Mouse (Mus musculus): ENCODE results near the gene Foxp1. TPM values are rescaled to one million over a fixed set of nuclear protein-coding genes. Genes with fewer than 3 reads are reported as not detected.

The Foxp1 gene
- polyA plus RNA-seq, 1 experiment from 2014 or later: 65.4 TPM

- WGBS: 74% methylated on average over 2 of the region's 2 CpGs
- Histone ChIP-seq H3K27ac (replicated peaks; ENCODE audit: low read depth, low read length) (no peak overlapping the region), H3K4me1 (ENCODE audit: control insufficient read depth, insufficient read depth, low read length) (peaks cover 6% of the 10 kb centered on the region; the same call in 1 of the 2 replicates)
These were observed 335.1 kb downstream of the Foxp1 start for GRCm38 (mm10) chr6:99187415-99187814.

GRCm38 (mm10) chr6:99186569-99186968, 336.0 kb downstream of the Foxp1 start:
- no peak for ATAC-seq (ENCODE audit: insufficient number of reproducible peaks, low FRiP score, low TSS enrichment, low read depth)
- H3K27ac ChIP-seq (replicated peaks; ENCODE audit: low read depth, low read length): no peak overlapping the region
- no peak for DNase-seq (ENCODE audit: low spot score)
- no peak overlapping the region for H3K4me2 ChIP-seq (ENCODE audit: low read depth, severe bottlenecking)
- H3K4me1 ChIP-seq (ENCODE audit: control insufficient read depth, insufficient read depth, low read length): peaks cover 6% of the 10 kb centered on the region; the same call in 1 of the 2 replicates
- 65% methylated on average over 7 of the region's 7 CpGs for WGBS
- no peaks in the 10 kb centered on the region for H3K9me3 ChIP-seq (ENCODE audit: control insufficient read depth, low read length)
- no peak overlapping the region for H3K9ac ChIP-seq (ENCODE audit: low read length)
- no peaks in the 10 kb centered on the region for H3K27me3 ChIP-seq (ENCODE audit: control insufficient read depth, insufficient read depth, low read length)
- H3K4me3 ChIP-seq (ENCODE audit: low read depth, low read length): no peak overlapping the region
- no peaks in the 10 kb centered on the region for H3K36me3 ChIP-seq (ENCODE audit: control insufficient read depth, insufficient read depth, low read length)

More at GRCm38 (mm10) chr6:99187415-99187814, 335.1 kb downstream of the Foxp1 start:
- Histone ChIP-seq H3K4me2 (ENCODE audit: low read depth, severe bottlenecking) (no peak overlapping the region), H3K36me3 (ENCODE audit: control insufficient read depth, insufficient read depth, low read length) (no peaks in the 10 kb centered on the region), H3K27me3 (ENCODE audit: control insufficient read depth, insufficient read depth, low read length) (no peaks in the 10 kb centered on the region), H3K9me3 (ENCODE audit: control insufficient read depth, low read length) (no peaks in the 10 kb centered on the region), H3K9ac (ENCODE audit: low read length) (no peak overlapping the region), H3K4me3 (ENCODE audit: low read depth, low read length) (no peak overlapping the region)
- DNase-seq (ENCODE audit: low spot score): no peak
- ATAC-seq (ENCODE audit: insufficient number of reproducible peaks, low FRiP score, low TSS enrichment, low read depth): no peak

GRCm38 (mm10) chr6:99185797-99186196, 336.7 kb downstream of the Foxp1 start:
- H3K36me3 ChIP-seq (ENCODE audit: control insufficient read depth, insufficient read depth, low read length): no peaks in the 10 kb centered on the region
- no peak overlapping the region for H3K27ac ChIP-seq (replicated peaks; ENCODE audit: low read depth, low read length)
- H3K4me1 ChIP-seq (ENCODE audit: control insufficient read depth, insufficient read depth, low read length): peaks cover 2% of the 10 kb centered on the region; the same call in 1 of the 2 replicates
- 93% methylated on average over 2 of the region's 2 CpGs for WGBS
- ATAC-seq (ENCODE audit: insufficient number of reproducible peaks, low FRiP score, low TSS enrichment, low read depth) (no peak), DNase-seq (ENCODE audit: low spot score) (no peak)
- no peak overlapping the region for H3K9ac ChIP-seq (ENCODE audit: low read length)
- H3K4me3 ChIP-seq (ENCODE audit: low read depth, low read length): no peak overlapping the region
- no peak overlapping the region for H3K4me2 ChIP-seq (ENCODE audit: low read depth, severe bottlenecking)
- H3K27me3 ChIP-seq (ENCODE audit: control insufficient read depth, insufficient read depth, low read length): no peaks in the 10 kb centered on the region
- H3K9me3 ChIP-seq (ENCODE audit: control insufficient read depth, low read length): no peaks in the 10 kb centered on the region

GRCm38 (mm10) chr6:99184051-99184450, 338.5 kb downstream of the Foxp1 start:
- 88% methylated on average over 5 of the region's 5 CpGs for WGBS
- no peaks in the 10 kb centered on the region for H3K9me3 ChIP-seq (ENCODE audit: control insufficient read depth, low read length)
- H3K4me2 ChIP-seq (ENCODE audit: low read depth, severe bottlenecking): no peak overlapping the region
- no peaks in the 10 kb centered on the region for H3K27me3 ChIP-seq (ENCODE audit: control insufficient read depth, insufficient read depth, low read length)
- H3K4me1 ChIP-seq (ENCODE audit: control insufficient read depth, insufficient read depth, low read length): no peaks in the 10 kb centered on the region
- no peak overlapping the region for H3K27ac ChIP-seq (replicated peaks; ENCODE audit: low read depth, low read length)
- H3K36me3 ChIP-seq (ENCODE audit: control insufficient read depth, insufficient read depth, low read length): no peaks in the 10 kb centered on the region
- no peak overlapping the region for H3K4me3 ChIP-seq (ENCODE audit: low read depth, low read length)
- no peak for ATAC-seq (ENCODE audit: insufficient number of reproducible peaks, low FRiP score, low TSS enrichment, low read depth)
- no peak overlapping the region for H3K9ac ChIP-seq (ENCODE audit: low read length)
- DNase-seq (ENCODE audit: low spot score): no peak

GRCm38 (mm10) chr6:99182777-99183176, 339.7 kb downstream of the Foxp1 start:
- no peak overlapping the region for H3K4me2 ChIP-seq (ENCODE audit: low read depth, severe bottlenecking)
- no peaks in the 10 kb centered on the region for H3K4me1 ChIP-seq (ENCODE audit: control insufficient read depth, insufficient read depth, low read length)
- H3K9ac ChIP-seq (ENCODE audit: low read length): no peak overlapping the region
- ATAC-seq (ENCODE audit: insufficient number of reproducible peaks, low FRiP score, low TSS enrichment, low read depth) (no peak), DNase-seq (ENCODE audit: low spot score) (no peak)
- H3K27ac ChIP-seq (replicated peaks; ENCODE audit: low read depth, low read length): no peak overlapping the region
- no peaks in the 10 kb centered on the region for H3K36me3 ChIP-seq (ENCODE audit: control insufficient read depth, insufficient read depth, low read length)
- H3K4me3 ChIP-seq (ENCODE audit: low read depth, low read length): no peak overlapping the region
- no peaks in the 10 kb centered on the region for H3K27me3 ChIP-seq (ENCODE audit: control insufficient read depth, insufficient read depth, low read length)
- WGBS: 81% methylated on average over 4 of the region's 4 CpGs
- H3K9me3 ChIP-seq (ENCODE audit: control insufficient read depth, low read length): no peaks in the 10 kb centered on the region

GRCm38 (mm10) chr6:99176216-99176615, 346.3 kb downstream of the Foxp1 start:
- 92% methylated on average over 3 of the region's 3 CpGs for WGBS
- no peaks in the 10 kb centered on the region for H3K9me3 ChIP-seq (ENCODE audit: control insufficient read depth, low read length)
- no peak overlapping the region for H3K4me2 ChIP-seq (ENCODE audit: low read depth, severe bottlenecking)
- H3K4me3 ChIP-seq (ENCODE audit: low read depth, low read length): no peak overlapping the region
- H3K36me3 ChIP-seq (ENCODE audit: control insufficient read depth, insufficient read depth, low read length): no peaks in the 10 kb centered on the region
- ATAC-seq (ENCODE audit: insufficient number of reproducible peaks, low FRiP score, low TSS enrichment, low read depth): no peak
- no peak overlapping the region for H3K9ac ChIP-seq (ENCODE audit: low read length)
- no peak for DNase-seq (ENCODE audit: low spot score)
- no peaks in the 10 kb centered on the region for H3K4me1 ChIP-seq (ENCODE audit: control insufficient read depth, insufficient read depth, low read length)
- no peaks in the 10 kb centered on the region for H3K27me3 ChIP-seq (ENCODE audit: control insufficient read depth, insufficient read depth, low read length)
- H3K27ac ChIP-seq (replicated peaks; ENCODE audit: low read depth, low read length): no peak overlapping the region

GRCm38 (mm10) chr6:99175377-99175776, 347.1 kb downstream of the Foxp1 start:
- Histone ChIP-seq H3K27ac (replicated peaks; ENCODE audit: low read depth, low read length) (no peak overlapping the region), H3K36me3 (ENCODE audit: control insufficient read depth, insufficient read depth, low read length) (no peaks in the 10 kb centered on the region), H3K9ac (ENCODE audit: low read length) (no peak overlapping the region), H3K4me1 (ENCODE audit: control insufficient read depth, insufficient read depth, low read length) (no peaks in the 10 kb centered on the region), H3K4me2 (ENCODE audit: low read depth, severe bottlenecking) (no peak overlapping the region), H3K9me3 (ENCODE audit: control insufficient read depth, low read length) (no peaks in the 10 kb centered on the region), H3K4me3 (ENCODE audit: low read depth, low read length) (no peak overlapping the region), H3K27me3 (ENCODE audit: control insufficient read depth, insufficient read depth, low read length) (no peaks in the 10 kb centered on the region)
- WGBS: 83% methylated on average over 5 of the region's 5 CpGs
- ATAC-seq (ENCODE audit: insufficient number of reproducible peaks, low FRiP score, low TSS enrichment, low read depth) (no peak), DNase-seq (ENCODE audit: low spot score) (no peak)

- Histone ChIP-seq H3K4me3 (ENCODE audit: low read depth, low read length) (no peak overlapping the region), H3K27ac (replicated peaks; ENCODE audit: low read depth, low read length) (no peak overlapping the region), H3K36me3 (ENCODE audit: control insufficient read depth, insufficient read depth, low read length) (no peaks in the 10 kb centered on the region), H3K4me2 (ENCODE audit: low read depth, severe bottlenecking) (no peak overlapping the region), H3K4me1 (ENCODE audit: control insufficient read depth, insufficient read depth, low read length) (no peaks in the 10 kb centered on the region), H3K9me3 (ENCODE audit: control insufficient read depth, low read length) (no peaks in the 10 kb centered on the region), H3K9ac (ENCODE audit: low read length) (no peak overlapping the region), H3K27me3 (ENCODE audit: control insufficient read depth, insufficient read depth, low read length) (no peaks in the 10 kb centered on the region)
- DNase-seq (ENCODE audit: low spot score): no peak
- no peak for ATAC-seq (ENCODE audit: insufficient number of reproducible peaks, low FRiP score, low TSS enrichment, low read depth)
- 80% methylated on average over 2 of the region's 2 CpGs for WGBS
These were observed 348.7 kb downstream of the Foxp1 start for GRCm38 (mm10) chr6:99173902-99174210.

- Histone ChIP-seq H3K4me3 (ENCODE audit: low read depth, low read length) (no peak overlapping the region), H3K9ac (ENCODE audit: low read length) (no peak overlapping the region), H3K36me3 (ENCODE audit: control insufficient read depth, insufficient read depth, low read length) (no peaks in the 10 kb centered on the region), H3K4me2 (ENCODE audit: low read depth, severe bottlenecking) (no peak overlapping the region), H3K27me3 (ENCODE audit: control insufficient read depth, insufficient read depth, low read length) (no peaks in the 10 kb centered on the region), H3K9me3 (ENCODE audit: control insufficient read depth, low read length) (no peaks in the 10 kb centered on the region), H3K27ac (replicated peaks; ENCODE audit: low read depth, low read length) (no peak overlapping the region), H3K4me1 (ENCODE audit: control insufficient read depth, insufficient read depth, low read length) (no peaks in the 10 kb centered on the region)
- ATAC-seq (ENCODE audit: insufficient number of reproducible peaks, low FRiP score, low TSS enrichment, low read depth) (no peak), DNase-seq (ENCODE audit: low spot score) (no peak)
- WGBS: 80% methylated on average over 14 of the region's 14 CpGs
These were observed 349.2 kb downstream of the Foxp1 start for GRCm38 (mm10) chr6:99173066-99173901.

Measured in limb, embryonic 11.5 days (tissue).